Mouse (Mus musculus) embryonic facial prominence, embryonic 11.5 days (tissue): ENCODE data around the gene Chic1. TPM values are rescaled to one million over a fixed set of nuclear protein-coding genes. Genes with fewer than 3 reads are reported as not detected.

ENCODE experiments used
- ATAC-seq: fragments of 200-750 bp; cut with Nextera tagmentation; replicated peaks from 2 replicates; pipeline ENCODE4 v1.8.0; 2017; ENCODE audit warnings: low read depth; ENCODE audit not compliant: insufficient number of reproducible peaks, low FRiP score, low TSS enrichment
- DNase-seq: peaks from one replicate; pipeline ENCODE4 v3.0.0-alpha.2; 2015; ENCODE audit warnings: low spot score
- H3K27ac ChIP-seq: fragments of 300-500 bp; sonication (generic); replicated peaks from 2 replicates; pipeline ENCODE4 v1.5.1; 2014; ENCODE audit warnings: mild to moderate bottlenecking, low read depth, low read length, control low read depth
- H3K27me3 ChIP-seq: fragments of 300-500 bp; sonication (generic); 2 replicates; pipeline ENCODE4 v1.6.1; 2014; ENCODE audit warnings: mild to moderate bottlenecking, low read length, moderate library complexity, mixed read lengths; ENCODE audit not compliant: control insufficient read depth, insufficient read depth
- H3K36me3 ChIP-seq: fragments of 300-500 bp; sonication (generic); replicated peaks from 2 replicates; pipeline ENCODE4 v1.6.1; 2014; ENCODE audit warnings: low read depth, mild to moderate bottlenecking, low read length, moderate library complexity, mixed read lengths; ENCODE audit not compliant: control insufficient read depth, insufficient read depth
- H3K4me1 ChIP-seq: fragments of 300-500 bp; sonication (generic); 2 replicates; pipeline ENCODE4 v1.6.1; 2014; ENCODE audit warnings: low read length, mixed read lengths; ENCODE audit not compliant: control insufficient read depth, insufficient read depth
- H3K4me2 ChIP-seq: fragments of 300-500 bp; sonication (generic); 2 replicates; pipeline ENCODE4 v1.6.1; 2014; ENCODE audit warnings: low read depth, mild to moderate bottlenecking, control low read depth, low read length, moderate library complexity
- H3K4me3 ChIP-seq: fragments of 300-500 bp; sonication (generic); 2 replicates; pipeline ENCODE4 v1.5.1; 2014; ENCODE audit warnings: low read depth, low read length, control low read depth
- H3K9ac ChIP-seq: fragments of 300-500 bp; sonication (generic); replicated peaks from 2 replicates; pipeline ENCODE4 v1.6.1; 2014; ENCODE audit warnings: mild to moderate bottlenecking, control low read depth, low read length
- H3K9me3 ChIP-seq: fragments of 300-500 bp; sonication (generic); replicated peaks from 2 replicates; pipeline ENCODE4 v1.6.1; 2016; ENCODE audit warnings: mild to moderate bottlenecking, low read length, inconsistent platforms, mixed read lengths; ENCODE audit not compliant: control insufficient read depth
- WGBS: fragments of 180-500 bp; shearing (Covaris S2); extraction: QIAGEN DNeasy Blood & Tissue Kit; methylation state at CpG from one replicate; pipeline ENCODE4 v1.1.7; 2014; 5-methylcytosine and 5-hydroxymethylcytosine counted together
- polyA plus RNA-seq: library from polyadenylated mRNA; unstranded; fragments of >200 nt; fragmentation: Nextera tagmentation; extraction: Ambion mirVana; gene quantifications from 2 replicates; pipeline ENCODE4 v1.2.1, GENCODE M21; 2014

The Chic1 gene
- polyA plus RNA-seq, 1 experiment from 2014 or later, result 4.1 TPM

- Histone ChIP-seq H3K9me3 (no peaks in the 10 kb centered on the region), H3K27ac (no peak overlapping the region), H3K9ac (no peak overlapping the region), H3K4me1 (no peaks in the 10 kb centered on the region), H3K27me3 (peaks cover 5% of the 10 kb centered on the region; the same call in 1 of the 2 replicates), H3K36me3 (no peaks in the 10 kb centered on the region), H3K4me2 (no peak overlapping the region), H3K4me3 (no peak overlapping the region)
- no peak for DNase-seq
- no peak for ATAC-seq
- 14% methylated on average over 9 of the region's 9 CpGs for WGBS
Measured at GRCm38 (mm10) chrX:103438023-103438422, 81.7 kb downstream of the Chic1 start.

DNA sequence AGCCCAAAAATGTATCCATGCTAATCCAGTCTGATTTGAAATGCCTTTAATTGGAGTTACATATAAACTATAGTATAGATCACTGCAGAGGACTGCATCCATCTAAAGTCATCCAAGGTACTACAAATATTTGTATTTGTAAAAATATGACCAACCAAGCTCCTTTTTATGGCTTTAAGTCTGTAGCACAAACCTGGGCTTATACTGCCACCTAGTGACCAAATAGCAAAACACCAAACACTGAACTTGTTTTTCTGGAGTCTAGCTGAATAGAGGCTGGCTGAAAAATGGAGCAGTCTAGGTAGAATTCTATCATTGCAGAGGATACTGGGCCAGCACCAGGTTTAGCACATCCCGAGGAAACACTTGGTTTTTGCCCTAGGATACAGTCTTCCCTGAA lies 84.5 kb downstream of the Chic1 start:
- Histone ChIP-seq H3K9ac (no peak overlapping the region), H3K9me3 (no peaks in the 10 kb centered on the region), H3K36me3 (no peaks in the 10 kb centered on the region), H3K4me1 (no peaks in the 10 kb centered on the region), H3K4me2 (no peak overlapping the region), H3K27me3 (peaks cover 5% of the 10 kb centered on the region), H3K27ac (no peak overlapping the region), H3K4me3 (no peak overlapping the region)
- peak; percentile 81 for DNase-seq
- no peak for ATAC-seq
- 5% methylated on average over 1 of the region's 1 CpGs for WGBS

GRCm38 (mm10) chrX:103443755-103444154 lies 87.5 kb downstream of the Chic1 start:
- H3K9me3 ChIP-seq, result no peaks in the 10 kb centered on the region
- H3K4me2 ChIP-seq, result no peak overlapping the region
- no peak for ATAC-seq
- no peaks in the 10 kb centered on the region for H3K36me3 ChIP-seq
- H3K27ac ChIP-seq, result no peak overlapping the region
- H3K4me1 ChIP-seq, result no peaks in the 10 kb centered on the region
- H3K4me3 ChIP-seq, result no peak overlapping the region
- 29% methylated on average over 7 of the region's 7 CpGs for WGBS
- no peak overlapping the region for H3K9ac ChIP-seq
- peaks cover 12% of the 10 kb centered on the region for H3K27me3 ChIP-seq
- DNase-seq, result peak; percentile 77

Other genes with a start within 250 kb of the Chic1 start
- gene Nap1l2, start 169.8 kb upstream of the Chic1 start, polyA plus RNA-seq, result 11.6 and 13.9 TPM in 2 replicates
- gene Cdx4, start 35.1 kb upstream of the Chic1 start, polyA plus RNA-seq, result not detected in 2 replicates
- 0.53 TPM in 1 of 2 replicates, not detected in the other for gene Tsx, start 58.0 kb downstream of the Chic1 start, polyA plus RNA-seq
- not detected in 2 replicates for gene Gm26992, start 65.5 kb downstream of the Chic1 start, polyA plus RNA-seq